Mouse (Mus musculus) cerebellum, postnatal 10 days (tissue): ENCODE data around the gene Suv39h2.

Experiments
- DNase-seq, 2 experiments: peaks; one replicate each; pipeline ENCODE4 v3.0.0; 2021; ENCODE audit warnings: mixed read lengths in 2 of 2

The Suv39h2 gene

DNA sequence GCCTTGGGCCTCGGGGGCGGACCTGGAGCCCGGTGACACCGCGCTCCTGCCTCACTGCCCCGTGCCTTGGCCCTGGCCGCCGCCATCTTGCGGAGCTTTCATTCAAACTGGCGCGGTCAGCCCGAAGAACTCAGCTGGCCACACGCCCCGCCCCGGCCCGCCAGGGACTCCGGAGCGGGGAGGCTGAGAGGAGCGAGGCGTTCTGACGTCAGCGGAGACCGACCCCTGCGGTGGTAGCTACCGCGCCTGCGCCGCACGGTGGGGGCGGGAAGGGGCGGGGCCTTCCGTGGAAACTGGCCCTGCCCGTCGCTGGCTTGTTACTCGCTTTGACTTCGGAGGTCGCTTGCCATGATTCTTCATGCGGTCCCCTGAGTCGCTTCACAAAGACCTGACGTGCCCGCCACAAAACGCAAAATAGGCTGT is at the start of gene Suv39h2:
TSS of gene Suv39h2 (minus strand) at position 171 of the 423 bp plus-strand sequence.
- DNase-seq = peak; percentile 99

DNA sequence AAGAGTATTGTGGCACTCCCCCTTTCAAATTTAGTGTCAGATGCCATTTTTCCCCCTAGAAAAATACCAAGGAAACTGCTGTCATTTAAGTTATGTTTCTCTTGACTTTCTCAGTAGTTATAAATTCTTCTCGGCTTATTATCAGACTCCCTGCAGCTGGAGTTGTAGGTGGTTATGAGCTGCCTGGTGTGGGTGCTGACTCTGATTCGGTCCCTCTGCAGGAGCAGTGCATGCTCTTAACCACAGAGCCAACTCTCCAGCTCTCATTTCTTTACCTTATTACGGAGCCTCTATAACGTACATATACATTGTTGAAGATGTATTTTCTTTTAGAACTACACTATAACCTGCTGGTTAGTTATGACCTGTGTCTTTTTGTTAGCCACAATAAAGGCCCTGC is 47.7 kb upstream of the Suv39h2 start:
- no peak for DNase-seq

DNA sequence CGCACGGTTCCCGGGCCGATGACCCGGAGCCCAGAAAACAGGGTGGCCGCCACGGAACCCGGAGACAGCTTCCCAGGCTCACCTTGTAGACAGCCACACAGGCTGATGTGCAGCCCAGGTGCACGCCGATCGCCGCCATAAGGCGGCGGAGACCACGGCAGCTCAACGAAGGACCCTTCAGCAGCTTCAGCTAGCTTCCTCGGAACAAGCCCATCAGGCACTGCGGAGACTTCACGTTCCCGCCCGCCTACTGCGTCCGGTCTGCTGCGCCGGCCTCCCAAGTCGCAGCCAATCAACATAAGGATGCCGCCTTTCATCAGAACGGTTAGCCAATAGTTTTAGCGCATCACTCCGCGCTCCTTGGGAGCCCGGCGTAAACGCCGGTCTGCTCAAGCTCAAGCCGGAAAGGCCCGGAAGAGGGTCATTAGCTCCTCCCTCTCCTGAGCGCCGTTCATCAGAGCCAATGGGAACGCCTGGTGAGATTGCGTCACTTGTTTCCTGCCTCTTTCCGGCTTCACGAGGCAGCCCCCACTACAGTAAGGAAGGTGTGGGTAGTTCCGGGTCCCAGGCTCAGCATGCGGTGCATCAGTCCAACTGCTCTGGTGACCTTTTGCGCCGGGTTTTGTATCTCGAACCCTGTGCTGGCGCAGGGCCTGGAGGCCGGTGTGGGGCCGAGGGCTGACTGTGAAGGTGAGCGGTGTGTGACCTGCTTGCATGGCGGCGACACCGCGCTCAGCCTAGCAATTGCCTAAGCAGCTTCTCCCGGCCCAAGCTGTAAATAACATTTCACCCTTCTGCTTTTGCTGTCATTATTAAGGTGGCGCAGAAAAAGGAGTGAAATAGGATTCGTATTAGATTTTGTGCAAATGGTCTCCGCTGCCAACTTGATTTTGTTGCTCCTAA is 38.0 kb upstream of the Suv39h2 start, which contains the start of the genes Gm45902, Hspa14 and Cdnf:
TSS of gene Gm45902 (minus strand) at position 239 of the 903 bp plus-strand sequence.
TSS of gene Hspa14 (minus strand) at position 263 of the 903 bp plus-strand sequence.
TSS of gene Cdnf (plus strand) at position 479 of the 903 bp plus-strand sequence.
- DNase-seq = peak; percentile 95 to 96

DNA sequence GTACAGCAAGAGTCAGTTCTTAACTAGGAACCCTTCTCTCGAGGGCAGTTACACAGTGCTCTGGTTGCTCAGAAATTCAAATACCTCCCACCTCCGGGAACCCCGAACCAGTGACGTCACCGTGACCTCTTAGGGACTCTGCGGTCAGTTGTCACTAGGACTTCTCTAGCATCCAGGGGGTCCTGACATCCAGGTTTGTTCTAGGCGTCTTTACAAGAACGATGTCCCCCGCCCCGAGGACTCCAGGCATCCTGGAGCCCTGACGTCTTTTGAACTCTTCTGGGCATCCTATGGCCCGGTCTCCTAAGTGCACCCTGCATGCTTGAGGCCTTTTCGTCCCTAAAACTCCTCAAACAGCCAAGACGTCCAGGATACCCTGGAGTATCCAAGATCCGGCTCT is 37.2 kb upstream of the Suv39h2 start:
- peak; percentile 49 to 62 for DNase-seq

DNA sequence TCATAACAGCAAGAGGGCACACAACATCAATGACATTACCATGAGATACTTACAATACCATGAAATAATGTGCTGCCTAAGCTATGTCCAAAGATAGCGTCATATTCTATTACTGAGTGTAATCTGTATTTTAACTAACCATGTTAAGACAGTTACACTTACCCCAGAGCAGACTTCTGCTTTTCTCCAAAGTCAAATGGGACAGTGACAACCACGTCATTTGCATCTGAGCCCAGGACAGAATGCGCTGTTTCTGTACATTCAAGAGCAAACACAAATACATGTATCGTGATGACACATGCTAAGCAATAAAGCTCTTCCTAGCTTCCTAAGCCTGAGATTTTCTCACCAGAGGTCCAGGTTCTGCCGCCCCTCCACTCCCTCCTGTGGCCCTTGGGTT is 26.1 kb upstream of the Suv39h2 start:
- no peak for DNase-seq

DNA sequence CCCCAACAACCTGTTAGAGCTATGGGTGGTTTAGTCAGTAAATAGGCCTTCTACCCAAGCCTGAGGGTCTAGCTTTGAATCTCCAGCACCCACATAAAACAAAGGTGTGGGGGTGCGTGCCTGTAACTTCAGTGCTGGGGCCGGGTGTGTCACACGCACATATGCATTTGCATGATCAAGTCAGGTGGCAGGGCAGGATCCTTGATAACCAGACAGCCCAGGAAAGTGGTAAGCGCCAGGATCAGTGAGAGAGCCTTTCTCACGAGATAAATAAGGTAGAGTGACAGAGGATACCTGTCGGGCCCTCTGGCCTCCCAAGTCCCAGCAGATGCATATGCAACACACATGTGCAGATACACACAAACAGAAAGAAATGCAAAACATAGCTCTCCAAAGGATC is 24.7 kb upstream of the Suv39h2 start:
- DNase-seq = no peak

DNA sequence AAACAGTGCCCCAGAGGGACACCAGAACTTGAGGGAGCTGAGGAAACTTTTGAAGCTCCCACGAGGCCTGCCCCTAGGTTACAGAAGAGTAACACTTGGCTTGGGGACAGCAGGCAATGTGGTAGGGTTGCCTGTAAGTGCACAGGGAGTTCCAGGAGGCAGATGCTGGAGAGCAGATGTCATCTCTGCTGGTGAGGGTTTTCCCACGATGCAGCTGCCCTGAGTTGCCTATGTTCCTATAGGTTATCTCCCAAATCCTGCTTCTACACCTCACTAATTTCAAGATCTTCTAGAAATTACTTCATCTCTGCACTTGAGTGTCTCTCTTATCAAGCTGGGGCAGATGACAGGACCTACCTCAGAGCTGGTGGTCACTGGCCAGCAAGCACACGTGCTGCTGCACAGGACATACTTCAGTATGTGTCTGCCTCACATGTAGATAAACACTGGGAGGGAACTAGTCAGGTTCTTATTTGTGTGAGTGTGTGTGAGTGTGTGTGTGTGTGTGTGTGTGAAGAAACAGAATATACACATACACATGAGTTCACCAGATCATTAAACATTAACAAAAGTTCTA is 19.1 kb upstream of the Suv39h2 start:
- DNase-seq = no peak

DNA sequence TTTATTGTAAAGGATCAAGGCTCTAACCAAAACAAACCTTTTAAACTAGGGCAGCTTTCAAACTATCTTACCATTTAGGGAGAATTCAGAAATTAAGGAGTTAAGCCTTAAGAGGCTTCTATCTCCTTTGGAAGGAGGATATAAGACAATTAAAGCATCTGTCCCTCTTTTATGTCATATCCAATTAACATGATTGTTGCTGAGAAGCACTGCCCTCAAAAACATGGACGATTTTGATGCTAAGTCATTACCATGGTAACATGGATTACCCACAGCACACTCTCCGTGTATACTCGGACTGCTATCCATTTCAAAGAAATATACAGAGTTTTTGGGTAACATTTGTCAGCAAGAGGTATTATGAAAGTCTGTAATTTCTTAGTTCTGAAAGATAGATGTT is 15.0 kb upstream of the Suv39h2 start:
- no peak for DNase-seq

DNA sequence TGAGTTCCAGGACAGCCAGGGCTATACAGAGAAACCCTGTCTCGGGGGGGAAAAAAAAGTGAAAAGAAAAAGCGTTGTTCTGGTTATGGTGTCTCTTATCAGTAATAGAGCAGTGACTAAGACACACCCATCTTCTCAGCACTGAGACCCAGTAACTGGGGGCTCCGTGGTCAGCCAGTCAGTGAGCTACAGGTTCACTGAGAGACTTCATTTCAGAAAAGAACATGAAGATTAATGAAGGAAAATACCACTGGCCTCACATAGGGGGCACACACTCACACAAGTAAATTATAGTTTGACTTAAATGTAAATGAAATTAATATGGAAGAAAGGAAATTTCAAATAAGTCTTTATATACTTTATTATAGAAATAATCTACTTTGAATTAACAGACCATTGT is 5.4 kb upstream of the Suv39h2 start:
- DNase-seq = no peak

DNA sequence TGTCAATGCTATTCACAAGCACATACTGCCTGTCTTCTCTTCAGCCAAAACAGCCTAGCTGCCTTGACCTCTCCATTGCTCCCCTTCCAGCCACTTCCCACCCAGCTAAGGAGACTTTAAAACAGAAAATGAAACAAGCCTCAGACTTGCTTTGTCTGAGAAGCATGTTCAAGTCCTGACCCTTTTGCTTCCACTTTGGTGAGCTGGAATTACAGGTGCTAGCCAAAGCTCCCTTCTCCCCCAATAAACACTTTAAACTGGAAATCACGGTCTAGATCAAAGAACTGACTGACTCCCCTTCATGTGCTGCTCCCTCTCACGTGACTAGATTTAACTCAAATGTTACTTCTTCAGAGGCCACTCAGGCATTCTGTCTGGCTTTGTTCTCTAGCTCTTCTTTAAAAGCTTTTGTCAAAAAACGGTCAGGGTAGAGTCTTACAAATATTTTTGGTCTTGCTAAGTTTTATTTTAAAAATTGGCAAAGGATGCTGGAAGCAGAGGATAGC is 968 bp upstream of the Suv39h2 start:
- DNase-seq = no peak

DNA sequence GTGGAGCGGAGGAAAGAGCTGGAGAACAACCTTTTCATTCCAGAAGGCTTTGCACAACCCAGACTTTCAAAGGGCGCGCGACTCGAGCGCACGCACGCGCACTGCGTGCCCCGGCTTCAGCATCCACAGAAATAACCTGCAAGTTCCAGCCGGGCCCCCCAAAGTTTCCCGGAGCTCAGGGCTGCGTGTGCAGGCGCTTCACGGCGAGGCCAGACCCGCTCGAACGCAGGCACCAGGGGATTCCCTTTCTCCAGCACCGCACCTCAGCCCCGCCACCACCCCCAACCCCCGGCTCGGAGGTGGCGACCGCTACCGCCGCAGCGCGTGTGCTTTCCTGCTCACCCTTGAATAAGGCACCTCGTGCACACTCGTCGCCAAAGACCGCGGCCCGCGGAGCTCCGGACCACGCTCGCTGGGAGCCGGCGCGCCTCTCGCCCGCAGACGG is 448 bp downstream of the Suv39h2 start:
- peak; percentile 73 to 75 for DNase-seq

DNA sequence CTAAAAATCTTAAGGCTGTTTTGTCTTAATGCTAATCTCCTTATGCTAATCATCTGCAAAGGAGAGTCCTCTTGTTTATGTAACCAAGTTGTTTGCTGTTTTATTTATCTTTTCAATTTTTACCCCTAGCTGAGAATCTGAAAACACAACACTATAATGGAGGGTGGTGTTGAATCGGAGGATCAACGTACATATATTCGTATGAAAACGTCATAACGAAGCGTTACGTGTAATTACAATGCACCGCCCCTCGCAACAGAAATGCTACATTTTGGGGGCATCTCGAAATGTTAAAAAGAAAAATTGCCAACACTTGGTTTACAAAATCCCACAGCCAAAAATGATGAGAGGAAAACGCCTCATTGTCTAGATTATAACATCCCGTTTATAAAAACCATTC is 940 bp downstream of the Suv39h2 start:
- DNase-seq = no peak

DNA sequence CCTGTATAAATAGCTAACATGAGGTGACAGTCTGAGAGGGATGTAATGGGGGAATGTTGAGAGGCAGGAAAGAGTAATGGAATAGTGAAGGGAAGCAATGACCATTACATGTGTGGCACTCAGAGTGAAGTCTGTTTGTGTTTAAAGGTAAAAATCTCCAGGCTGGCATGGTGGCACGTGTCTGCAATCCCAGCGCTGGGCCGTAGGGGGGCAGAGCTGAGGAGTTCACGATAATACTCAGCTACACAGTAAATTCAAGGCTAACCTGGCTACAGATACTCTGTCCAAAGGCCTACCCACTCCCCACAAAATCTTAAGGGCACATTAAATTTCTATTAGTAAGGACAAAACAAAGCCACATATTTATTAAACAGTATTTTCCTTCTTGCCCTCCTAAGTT is 18.2 kb downstream of the Suv39h2 start:
- DNase-seq = peak; percentile 10 to 34

DNA sequence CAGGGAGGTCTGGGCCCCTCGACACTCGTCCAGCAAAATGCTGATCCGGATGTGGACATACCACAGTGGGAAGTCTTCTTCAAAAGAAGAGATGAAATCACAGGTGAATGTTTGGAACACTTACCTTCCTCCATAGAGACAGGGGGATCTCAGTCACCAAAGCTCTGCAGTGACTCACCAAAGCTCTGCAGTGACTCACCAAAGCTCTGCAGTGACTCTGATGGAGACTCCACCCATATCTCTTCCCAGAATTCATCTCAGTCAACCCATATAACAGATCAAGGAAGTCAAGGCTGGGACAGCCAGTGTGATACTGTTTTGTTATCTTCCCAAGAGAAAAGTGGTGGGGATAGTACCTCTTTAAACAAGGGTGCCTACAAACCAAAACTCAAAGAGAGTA is 21.7 kb downstream of the Suv39h2 start:
- DNase-seq = no peak

DNA sequence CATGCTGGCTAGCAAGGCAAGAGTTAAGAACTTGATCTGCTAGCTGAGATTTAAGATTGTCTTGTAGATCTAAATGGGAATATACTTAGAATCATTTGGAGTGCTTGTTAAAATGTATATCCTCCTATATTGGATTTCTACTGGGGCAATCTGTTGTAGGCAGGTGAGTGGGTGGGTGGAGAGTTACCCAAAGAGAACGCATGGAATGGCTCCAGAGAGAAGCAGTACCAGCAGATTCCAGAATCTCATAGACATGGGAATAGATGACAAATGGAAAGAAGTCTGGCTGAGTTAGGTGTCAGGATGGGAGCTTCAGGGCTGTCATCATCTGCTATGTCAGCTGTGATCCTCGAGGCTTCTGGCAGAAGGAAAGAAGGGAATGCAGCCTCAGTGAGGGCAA is 25.4 kb downstream of the Suv39h2 start:
- no peak for DNase-seq

DNA sequence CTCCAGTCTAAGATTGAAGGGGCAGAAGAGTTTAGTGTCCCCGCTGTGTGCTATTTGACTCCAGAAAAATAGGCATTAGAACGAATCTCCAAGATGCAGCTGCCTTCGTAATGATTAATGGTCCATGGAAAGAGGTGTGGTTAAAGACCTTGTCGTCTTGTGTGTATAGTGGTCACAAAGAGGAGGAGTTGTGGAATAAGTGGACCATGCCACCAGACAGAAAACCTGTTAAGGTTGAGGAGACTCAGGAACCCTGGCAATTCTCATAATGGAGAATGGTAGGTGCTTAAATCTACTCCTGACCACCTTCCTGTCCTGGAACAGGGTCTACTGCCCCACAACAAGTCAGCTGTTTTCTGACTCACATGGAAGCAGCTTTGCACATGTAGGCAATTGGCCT is 28.8 kb downstream of the Suv39h2 start:
- DNase-seq = no peak

DNA sequence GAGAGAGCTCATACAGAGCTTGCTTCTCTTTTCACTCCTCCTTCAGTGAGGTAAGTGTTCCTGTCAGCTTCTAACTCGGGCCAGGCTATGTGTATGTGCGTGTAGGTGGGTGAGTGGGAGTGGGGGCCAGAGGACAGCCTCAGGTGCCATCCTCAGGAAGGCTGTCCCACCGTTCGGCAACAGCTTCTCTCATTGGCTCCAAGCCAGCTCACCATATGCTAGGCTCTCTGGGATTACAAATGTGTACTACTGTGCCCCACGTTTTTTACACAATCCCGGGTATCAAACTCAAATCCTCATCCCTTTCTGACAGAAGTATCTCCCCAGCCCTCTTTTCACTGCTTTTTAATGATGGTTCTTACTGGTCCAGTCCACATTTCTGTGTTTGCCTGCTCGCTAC is 30.6 kb downstream of the Suv39h2 start:
- DNase-seq = peak; percentile 60 to 62

DNA sequence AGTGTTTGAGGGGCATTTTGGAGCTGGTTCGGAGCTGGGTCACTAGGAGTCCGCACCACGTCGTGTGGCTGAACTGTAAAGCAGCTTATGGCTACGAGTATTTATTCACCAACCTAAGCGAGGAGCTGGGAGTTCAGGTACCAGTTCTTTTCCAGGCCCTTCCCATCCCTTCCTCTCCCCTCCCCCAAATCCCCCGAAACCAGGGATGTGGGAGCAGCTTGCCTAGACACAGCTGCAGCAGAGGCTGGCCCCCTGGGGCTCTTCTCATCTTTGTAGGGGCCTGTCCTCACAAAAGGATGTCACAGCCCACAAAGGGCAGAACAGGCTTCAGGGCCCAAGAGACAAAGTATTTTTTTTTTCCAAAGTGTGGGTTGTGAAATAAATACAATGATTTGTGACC is 36.9 kb downstream of the Suv39h2 start:
- DNase-seq = no peak

DNA sequence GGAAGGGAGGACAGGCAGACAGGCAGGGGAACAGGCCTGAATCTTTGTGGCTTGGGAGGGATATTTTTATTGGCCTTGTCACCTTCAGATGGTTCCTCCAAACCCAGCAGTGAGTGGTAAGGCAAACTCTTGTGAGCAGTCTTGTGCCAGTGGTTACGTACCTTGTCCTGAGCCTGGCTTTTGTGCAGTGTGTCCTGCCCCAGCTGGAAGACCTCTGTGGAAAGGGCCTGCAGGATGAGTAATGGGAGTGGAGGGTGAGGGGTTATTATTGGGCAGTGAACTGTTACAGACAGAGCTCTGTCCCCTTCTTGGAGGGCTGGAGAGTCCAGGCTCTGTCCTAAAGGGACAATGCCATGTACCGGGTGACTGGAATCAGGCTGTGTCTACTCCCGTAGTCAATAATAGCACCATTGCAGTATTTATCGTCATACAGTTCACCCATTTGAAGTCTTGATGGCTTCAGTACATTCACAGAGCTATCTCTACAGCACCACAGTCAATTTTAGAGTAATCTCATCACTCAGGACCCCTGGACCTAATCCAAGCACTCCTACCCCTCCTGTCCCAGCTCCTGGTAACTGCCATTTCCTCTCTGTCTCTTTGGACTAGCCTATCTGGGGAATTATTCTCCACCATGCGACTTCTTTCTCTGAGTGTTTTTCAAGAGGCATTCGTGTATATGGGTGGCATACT is 39.3 kb downstream of the Suv39h2 start:
- no peak for DNase-seq

DNA sequence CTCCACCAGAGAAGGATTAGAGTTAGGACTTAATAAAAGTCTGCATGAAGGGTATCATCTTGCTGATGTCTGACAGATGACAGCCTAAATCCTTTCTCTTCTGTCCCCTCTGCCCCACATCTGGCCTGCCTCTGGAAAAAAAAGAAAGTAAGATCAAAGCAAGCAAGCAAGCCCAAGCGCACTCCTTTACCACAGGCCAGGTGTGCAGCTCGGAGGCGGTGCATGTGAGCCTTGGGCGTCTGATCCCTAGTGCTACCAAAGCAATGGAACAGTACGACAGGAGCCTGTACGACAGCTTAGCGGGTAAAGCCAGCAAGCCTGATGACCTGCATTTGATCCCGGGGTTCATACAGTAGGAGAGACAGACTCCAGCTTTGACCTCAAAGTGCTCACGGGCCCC is 43.9 kb downstream of the Suv39h2 start:
- DNase-seq = no peak

DNA sequence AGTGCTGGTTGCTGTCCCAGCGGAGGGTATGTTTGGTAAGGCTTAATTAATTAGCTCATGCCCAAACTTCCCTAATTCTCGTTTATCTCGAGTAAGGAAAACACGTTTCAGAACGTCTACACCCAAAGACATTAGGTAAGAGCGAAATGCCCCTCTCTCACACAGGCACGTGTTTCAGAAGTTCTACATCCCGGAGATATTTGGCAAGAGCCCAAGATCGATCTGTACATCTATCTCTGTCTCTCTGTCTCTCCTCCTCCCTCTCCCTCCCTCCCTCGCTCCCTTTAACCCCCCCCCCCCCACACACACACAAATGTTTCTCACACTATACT is 50.3 kb downstream of the Suv39h2 start:
- DNase-seq = peak in 1 of 2 experiments; percentile 10

DNA sequence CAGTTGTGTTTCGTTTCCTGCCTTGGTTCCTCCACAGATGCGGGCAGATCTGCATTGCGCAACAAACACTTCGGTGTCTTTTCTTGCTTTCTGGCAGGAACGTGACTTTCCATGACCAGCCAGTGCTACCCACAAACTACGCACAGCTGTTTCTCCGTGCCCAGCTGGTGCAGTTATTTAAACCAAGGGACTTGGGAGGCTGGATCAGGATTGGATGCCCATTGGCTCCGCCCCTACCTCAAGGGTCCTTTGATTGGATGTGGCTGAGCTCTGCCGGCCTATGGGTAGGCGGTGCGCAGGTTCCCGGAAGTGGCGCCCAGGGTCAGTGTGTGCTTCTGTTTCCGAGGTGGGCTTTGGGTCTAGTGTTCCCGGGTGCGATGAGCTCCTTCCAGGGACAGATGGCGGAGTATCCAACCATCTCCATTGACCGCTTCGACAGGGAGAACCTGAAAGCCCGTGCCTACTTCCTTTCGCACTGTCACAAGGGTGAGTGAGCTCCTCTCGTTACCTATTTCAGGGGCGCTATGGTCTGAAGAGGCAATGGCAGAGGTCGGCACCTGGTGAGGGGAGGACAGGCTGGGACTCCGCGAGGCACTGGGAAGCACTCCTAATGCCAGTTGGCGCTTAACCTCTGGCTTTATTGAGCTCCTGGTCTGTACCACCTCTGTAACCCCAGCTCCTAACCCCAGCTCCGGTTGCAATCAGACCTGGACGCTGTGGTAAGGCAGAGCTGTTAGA is 50.8 kb downstream of the Suv39h2 start, which contains the start of gene Dclre1c:
TSS of gene Dclre1c (plus strand) at position 291 of the 738 bp plus-strand sequence.
- peak; percentile 91 to 94 for DNase-seq

DNA sequence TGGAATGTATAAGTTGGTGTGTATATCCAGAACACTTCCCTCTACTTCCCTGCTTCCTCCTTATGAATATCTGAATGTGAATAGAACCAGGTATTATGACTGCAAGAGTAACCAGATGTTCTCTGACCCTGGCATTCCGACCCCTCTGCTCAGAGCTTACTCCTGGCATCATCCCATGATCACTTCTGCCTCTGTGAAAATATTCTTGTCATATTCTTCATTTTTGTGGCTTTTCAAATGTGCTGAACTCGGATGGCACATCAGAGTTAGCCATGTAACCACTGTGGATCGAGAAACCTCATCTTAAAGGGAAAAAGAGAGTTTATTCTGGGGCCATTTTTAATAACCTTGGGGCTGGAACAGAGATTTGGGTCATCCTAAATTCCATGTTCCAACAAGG is 52.3 kb downstream of the Suv39h2 start, which contains the start of gene Meig1:
TSS of gene Meig1 (minus strand) at position 101 of the 400 bp plus-strand sequence.
- no peak for DNase-seq
